Mouse (Mus musculus) frontal cortex, postnatal 10 days (tissue): Measurements from ENCODE around the gene Dock8.

Experiments
- DNase-seq, 2 experiments: peaks; one replicate each; pipeline ENCODE4 v3.0.0; 2022; ENCODE audit warnings: low spot score in 2 of 2, mixed read lengths in 1 of 2

Dock8 gene

GRCm38 (mm10) chr19:25251610-25252140, 252.3 kb downstream of the Dock8 start:
- no peak for DNase-seq
